Mouse (Mus musculus): Measurements from ENCODE around the gene Scgb1b7. TPM values are rescaled to one million over a fixed set of nuclear protein-coding genes. Genes with fewer than 3 reads are reported as not detected.
"Not testable (repeated sequence)": the region's sequence is repeated elsewhere in the genome, so short reads cannot be mapped to it uniquely, and the experiment has no call there.

Gene Scgb1b7
- not detected in 2 replicates for polyA plus RNA-seq (2015; fragmentation: Nextera tagmentation; extraction: Ambion mirVana)

GRCm38 (mm10) chr7:31712365-31712764 is at the start of gene Scgb1b7:
Gene Scgb1b7, plus strand, starts transcription at chr7:31712665.
- DNase-seq (ENCODE audit: low spot score) = not testable (repeated sequence)

GRCm38 (mm10) chr7:31705657-31706056 is 6.8 kb upstream of the Scgb1b7 start, which contains the start of gene Scgb2b7:
Gene Scgb2b7, minus strand, starts transcription at chr7:31705757.
- not testable (repeated sequence) for DNase-seq (ENCODE audit: low spot score)

Other genes with a start within 250 kb of the Scgb1b7 start
- gene Scgb2b7, start 6.9 kb upstream of the Scgb1b7 start, polyA plus RNA-seq (2015; fragmentation: Nextera tagmentation; extraction: Ambion mirVana) = not detected in 2 replicates

Measured in thymus, postnatal 0 days (tissue).